Mouse (Mus musculus) fat pad, adult 2 months (tissue): Measurements from ENCODE around the gene Tnfrsf1a.
"Not testable (repeated sequence)": the region's sequence is repeated elsewhere in the genome, so short reads cannot be mapped to it uniquely, and the experiment has no call there.

Source experiments
- DNase-seq: peaks from one replicate; pipeline ENCODE4 v3.0.0-alpha.2; 2011; ENCODE audit warnings: low read depth, low spot score; ENCODE audit errors: extremely low read depth

Gene Tnfrsf1a

GRCm38 (mm10) chr6:125348721-125349574 lies at the start of gene Tnfrsf1a:
TSS of gene Tnfrsf1a (plus strand) at chr6:125349362.
- DNase-seq = no peak

GRCm38 (mm10) chr6:125300982-125301381 lies 48.2 kb upstream of the Tnfrsf1a start:
- peak; percentile 63 for DNase-seq

- DNase-seq = no peak
These were observed 46.8 kb upstream of the Tnfrsf1a start for GRCm38 (mm10) chr6:125302231-125302982.

GRCm38 (mm10) chr6:125303242-125303641 lies 45.9 kb upstream of the Tnfrsf1a start:
- no peak for DNase-seq

GRCm38 (mm10) chr6:125304408-125304807 lies 44.8 kb upstream of the Tnfrsf1a start:
- not testable (repeated sequence) for DNase-seq

GRCm38 (mm10) chr6:125305465-125305864 lies 43.7 kb upstream of the Tnfrsf1a start:
- DNase-seq = no peak

GRCm38 (mm10) chr6:125307091-125307490 lies 42.1 kb upstream of the Tnfrsf1a start:
- DNase-seq = no peak

- no peak for DNase-seq
These were observed 40.2 kb upstream of the Tnfrsf1a start for GRCm38 (mm10) chr6:125308921-125309320.

GRCm38 (mm10) chr6:125309406-125309805 lies 39.8 kb upstream of the Tnfrsf1a start:
- DNase-seq = no peak

GRCm38 (mm10) chr6:125312171-125312570 lies 37.0 kb upstream of the Tnfrsf1a start:
- no peak for DNase-seq

- no peak for DNase-seq
These were observed 36.4 kb upstream of the Tnfrsf1a start for GRCm38 (mm10) chr6:125312581-125313355.

GRCm38 (mm10) chr6:125313546-125314230 lies 35.5 kb upstream of the Tnfrsf1a start, which contains the start of gene Ltbr:
TSS of gene Ltbr (minus strand) at chr6:125313885.
- no peak for DNase-seq

GRCm38 (mm10) chr6:125314231-125314563 lies 35.0 kb upstream of the Tnfrsf1a start:
- DNase-seq = no peak

- DNase-seq = no peak
These were observed 34.4 kb upstream of the Tnfrsf1a start for GRCm38 (mm10) chr6:125314746-125315145.

GRCm38 (mm10) chr6:125317077-125317476 lies 32.1 kb upstream of the Tnfrsf1a start:
- DNase-seq = no peak

GRCm38 (mm10) chr6:125318981-125319918 lies 29.9 kb upstream of the Tnfrsf1a start:
- DNase-seq = no peak

GRCm38 (mm10) chr6:125319919-125320296 lies 29.3 kb upstream of the Tnfrsf1a start:
- no peak for DNase-seq

GRCm38 (mm10) chr6:125320323-125320722 lies 28.8 kb upstream of the Tnfrsf1a start, which contains the start of gene Scnn1a:
TSS of gene Scnn1a (plus strand) at chr6:125320659.
- no peak for DNase-seq

GRCm38 (mm10) chr6:125321114-125321855 lies 27.9 kb upstream of the Tnfrsf1a start:
- no peak for DNase-seq
